Mouse (Mus musculus) small intestine, adult 2 months (tissue): ENCODE results near the gene Csnk1g1. TPM values are rescaled to one million over a fixed set of nuclear protein-coding genes. Genes with fewer than 3 reads are reported as not detected.

Experiments
- H3K27ac ChIP-seq: fragments of 200-500 bp; 2 replicates; pipeline ENCODE4 v1.5.1; 2012; ENCODE audit warnings: low read depth, low read length, control low read depth, inconsistent platforms; ENCODE audit not compliant: insufficient read depth
- H3K27me3 ChIP-seq: fragments of 200-500 bp; 2 replicates; pipeline ENCODE4 v1.6.1; 2012; ENCODE audit warnings: mild to moderate bottlenecking, moderate library complexity, low read length, inconsistent platforms; ENCODE audit not compliant: control insufficient read depth, insufficient read depth
- H3K36me3 ChIP-seq: fragments of 200-500 bp; 2 replicates; pipeline ENCODE4 v1.6.1; 2012; ENCODE audit warnings: mild to moderate bottlenecking, low read length, control low read depth, inconsistent platforms; ENCODE audit not compliant: control insufficient read depth, insufficient read depth
- H3K4me1 ChIP-seq: fragments of 200-500 bp; 2 replicates; pipeline ENCODE4 v1.6.1; 2012; ENCODE audit warnings: low read length, inconsistent platforms, mixed read lengths; ENCODE audit not compliant: control insufficient read depth, insufficient read depth, insufficient read length
- H3K4me3 ChIP-seq: fragments of 200-500 bp; 2 replicates; pipeline ENCODE4 v1.5.1; 2012; ENCODE audit warnings: low read depth, mild to moderate bottlenecking, control low read depth, inconsistent platforms, low read length, moderate library complexity
- CTCF ChIP-seq: fragments of 200-500 bp; IDR thresholded peaks from 2 replicates; pipeline ENCODE4 v1.5.1; 2012; ENCODE audit warnings: low read depth, mild to moderate bottlenecking, control low read depth, inconsistent platforms, low read length, moderate library complexity, mixed read lengths; ENCODE audit not compliant: insufficient replicate concordance, insufficient read length; ENCODE audit errors: extremely low read depth
- POLR2A ChIP-seq: fragments of 200-500 bp; IDR thresholded peaks from 2 replicates; pipeline ENCODE4 v1.6.1; 2012; ENCODE audit warnings: low read depth, mild to moderate bottlenecking, control low read depth, inconsistent platforms, low read length, moderate library complexity
- WGBS: fragments of 180-500 bp; shearing (Covaris S2); methylation state at CpG from one replicate; pipeline ENCODE4 v1.1.7; 2018; 5-methylcytosine and 5-hydroxymethylcytosine counted together
- polyA plus RNA-seq: library from polyadenylated mRNA; depleted of rRNA; stranded (reverse); fragments of >200 nt; gene quantifications from 2 replicates; pipeline ENCODE4 v1.2.3, GENCODE M21; 2012

Csnk1g1 gene
- polyA plus RNA-seq, 1 experiment, result 3.2 TPM

GRCm38 (mm10) chr9:65995603-65996376 is 87.1 kb downstream of the Csnk1g1 start:
- Histone ChIP-seq H3K36me3 (peaks cover 8% of the 10 kb centered on the region), H3K4me3 (no peak overlapping the region), H3K27ac (no peak overlapping the region), H3K27me3 (no peaks in the 10 kb centered on the region), H3K4me1 (no peaks in the 10 kb centered on the region)
- TF ChIP-seq POLR2A (no peak), CTCF (no peak)
- 92% methylated on average over 7 of the region's 7 CpGs for WGBS

GRCm38 (mm10) chr9:65998965-65999364 is 90.2 kb downstream of the Csnk1g1 start:
- TF ChIP-seq POLR2A (no peak), CTCF (no peak)
- Histone ChIP-seq H3K4me3 (no peak overlapping the region), H3K4me1 (no peaks in the 10 kb centered on the region), H3K27ac (no peak overlapping the region), H3K36me3 (peaks cover 20% of the 10 kb centered on the region), H3K27me3 (no peaks in the 10 kb centered on the region)
- WGBS, result 78% methylated on average over 5 of the region's 5 CpGs

GRCm38 (mm10) chr9:66004380-66004779 is 95.7 kb downstream of the Csnk1g1 start:
- H3K36me3 ChIP-seq, result peaks cover 40% of the 10 kb centered on the region
- 23% methylated on average over 4 of the region's 4 CpGs for WGBS
- H3K4me1 ChIP-seq, result no peaks in the 10 kb centered on the region
- no peak overlapping the region for H3K4me3 ChIP-seq
- no peaks in the 10 kb centered on the region for H3K27me3 ChIP-seq
- TF ChIP-seq CTCF (no peak), POLR2A (no peak)
- no peak overlapping the region for H3K27ac ChIP-seq

- Histone ChIP-seq H3K27me3 (no peaks in the 10 kb centered on the region), H3K4me3 (no peak overlapping the region), H3K36me3 (peaks cover 29% of the 10 kb centered on the region), H3K27ac (no peak overlapping the region), H3K4me1 (no peaks in the 10 kb centered on the region)
- 72% methylated on average over 7 of the region's 7 CpGs for WGBS
- no peak for TF ChIP-seq POLR2A
- no peak for TF ChIP-seq CTCF
Observed at GRCm38 (mm10) chr9:66007603-66008202, 99.0 kb downstream of the Csnk1g1 start.

GRCm38 (mm10) chr9:66020601-66021000 is 111.9 kb downstream of the Csnk1g1 start:
- H3K4me1 ChIP-seq, result no peaks in the 10 kb centered on the region; the same call in 1 of the 2 replicates
- H3K4me3 ChIP-seq, result no peak overlapping the region
- peaks cover 19% of the 10 kb centered on the region for H3K36me3 ChIP-seq
- no peak for TF ChIP-seq CTCF
- TF ChIP-seq POLR2A, result no peak
- H3K27me3 ChIP-seq, result no peaks in the 10 kb centered on the region
- H3K27ac ChIP-seq, result no peak overlapping the region

GRCm38 (mm10) chr9:66038082-66038481 is 129.4 kb downstream of the Csnk1g1 start:
- Histone ChIP-seq H3K4me3 (no peak overlapping the region), H3K27ac (no peak overlapping the region), H3K36me3 (peaks cover 41% of the 10 kb centered on the region), H3K27me3 (no peaks in the 10 kb centered on the region), H3K4me1 (no peaks in the 10 kb centered on the region)
- TF ChIP-seq POLR2A, result no peak
- no peak for TF ChIP-seq CTCF
- 87% methylated on average over 4 of the region's 4 CpGs for WGBS

- Histone ChIP-seq H3K27ac (no peak overlapping the region), H3K27me3 (no peaks in the 10 kb centered on the region), H3K36me3 (peaks cover 38% of the 10 kb centered on the region), H3K4me3 (no peak overlapping the region), H3K4me1 (no peaks in the 10 kb centered on the region)
- no peak for TF ChIP-seq POLR2A
- TF ChIP-seq CTCF, result no peak
- WGBS, result 85% methylated on average over 4 of the region's 4 CpGs
Observed at GRCm38 (mm10) chr9:66038581-66038980, 129.9 kb downstream of the Csnk1g1 start.
